Mouse (Mus musculus): Measurements from ENCODE around the gene Ccdc188. TPM values are rescaled to one million over a fixed set of nuclear protein-coding genes. Genes with fewer than 3 reads are reported as not detected.
A peak's percentile ranks its signal among the peaks of the same experiment; 100 is the strongest.
"Not testable (repeated sequence)": the region's sequence is repeated elsewhere in the genome, so short reads cannot be mapped to it uniquely, and the experiment has no call there.

Gene Ccdc188
- polyA plus RNA-seq, 1 experiment from 2014 or later: not detected

DNA sequence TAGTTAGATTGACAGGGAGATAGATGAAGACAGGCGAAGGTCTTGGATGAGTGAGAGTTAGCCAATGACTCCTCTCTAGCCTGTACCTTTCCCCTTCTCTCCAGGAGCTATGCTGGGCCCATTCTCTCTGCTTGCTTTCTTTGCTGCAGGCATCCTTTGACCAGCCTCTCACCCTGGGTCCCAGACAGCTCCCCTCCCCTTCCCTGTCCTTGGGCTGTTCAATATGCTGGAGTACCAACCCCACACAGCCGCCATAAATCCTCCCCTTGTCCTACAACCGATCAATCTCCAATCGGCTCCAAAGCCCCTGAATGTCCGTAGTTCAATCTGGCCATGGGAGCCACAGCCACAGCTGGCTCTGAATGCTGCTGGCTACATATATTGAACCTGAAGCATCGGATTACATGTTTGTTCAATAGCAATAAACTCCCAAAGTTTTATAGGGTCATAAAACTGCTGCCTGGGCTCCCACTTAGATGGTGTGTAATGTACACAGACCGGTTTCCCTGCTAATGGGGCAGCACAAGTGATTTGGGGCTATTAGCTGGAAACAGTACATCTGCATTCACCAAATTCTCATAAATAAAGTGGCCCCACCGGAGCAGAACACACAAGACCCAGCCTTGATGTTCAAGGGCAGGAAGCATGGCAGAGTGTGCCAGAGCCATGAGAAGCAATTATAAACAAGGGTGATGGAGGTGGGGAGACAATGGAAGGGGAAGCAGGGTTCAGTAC, 31.8 kb upstream of the Ccdc188 start:
- Histone ChIP-seq H3K9ac (no peak overlapping the region), H3K4me3 (no peak overlapping the region), H3K36me3 (no peaks in the 10 kb centered on the region), H3K4me1 (peaks cover 30% of the 10 kb centered on the region), H3K27me3 (replicated peaks) (peaks cover 2% of the 10 kb centered on the region; the same call in 1 of the 2 replicates), H3K9me3 (no peaks in the 10 kb centered on the region), H3K27ac (replicated peaks) (no peak overlapping the region), H3K4me2 (no peak overlapping the region)
- WGBS: 79% methylated on average over 8 of the region's 8 CpGs
- no peak for ATAC-seq (ENCODE audit: extremely low read depth, insufficient number of reproducible peaks, low FRiP score, low TSS enrichment)

DNA sequence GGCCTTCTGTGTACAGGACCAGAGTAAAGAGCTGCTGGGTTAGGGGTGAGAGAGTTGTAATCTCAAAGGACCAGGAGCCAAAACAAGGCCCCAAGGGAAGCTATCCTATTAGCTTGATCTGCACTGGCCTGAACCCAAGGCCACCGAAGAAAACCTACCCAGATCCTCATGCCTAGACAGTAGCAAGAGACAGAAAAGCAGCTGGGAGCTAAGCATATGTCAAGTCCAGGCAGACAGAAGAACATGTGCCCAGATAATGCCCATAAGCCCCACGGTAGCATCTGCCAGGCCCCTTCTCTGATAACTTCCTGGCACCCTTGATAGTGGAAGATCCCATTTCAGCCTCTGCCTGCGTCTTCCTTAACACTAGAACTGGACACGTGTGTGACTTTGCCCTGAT, 30.9 kb upstream of the Ccdc188 start:
- 40% methylated on average over 4 of the region's 4 CpGs for whole genome bisulfite sequencing
- Histone ChIP-seq H3K9ac (no peak overlapping the region; the same call in 1 of the 2 replicates), H3K27ac (replicated peaks) (peak overlapping the region; percentile 61), H3K36me3 (no peaks in the 10 kb centered on the region), H3K4me3 (no peak overlapping the region), H3K4me2 (no peak overlapping the region), H3K9me3 (no peaks in the 10 kb centered on the region), H3K4me1 (peaks cover 21% of the 10 kb centered on the region), H3K27me3 (replicated peaks) (no peaks in the 10 kb centered on the region)
- no peak for ATAC-seq (ENCODE audit: extremely low read depth, insufficient number of reproducible peaks, low FRiP score, low TSS enrichment)

DNA sequence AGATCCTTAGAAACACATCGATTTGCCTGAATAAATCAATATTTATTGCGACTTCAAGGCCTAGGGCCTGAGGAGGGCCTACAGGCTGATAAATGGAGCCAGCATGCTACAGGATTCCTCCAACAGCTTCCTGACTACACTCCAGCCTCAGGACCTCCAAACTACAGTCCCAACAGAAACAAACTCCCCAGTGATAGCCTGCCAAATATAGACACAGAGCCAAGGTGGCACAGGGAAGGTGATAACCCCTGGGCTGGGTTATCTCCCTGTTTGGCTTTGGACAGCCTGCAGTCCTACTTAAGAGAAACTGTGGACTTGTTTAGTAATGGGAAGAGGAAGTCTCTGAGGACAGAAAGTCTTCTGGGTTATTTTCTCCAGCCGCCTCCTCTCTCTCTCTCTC, 30.5 kb upstream of the Ccdc188 start:
- Histone ChIP-seq H3K36me3 (no peaks in the 10 kb centered on the region), H3K9me3 (no peaks in the 10 kb centered on the region), H3K27me3 (replicated peaks) (no peaks in the 10 kb centered on the region), H3K4me1 (peaks cover 21% of the 10 kb centered on the region), H3K9ac (no peak overlapping the region), H3K4me3 (no peak overlapping the region), H3K4me2 (no peak overlapping the region), H3K27ac (replicated peaks) (peak overlapping the region; percentile 61)
- WGBS: 46% methylated on average over 3 of the region's 3 CpGs
- ATAC-seq (ENCODE audit: extremely low read depth, insufficient number of reproducible peaks, low FRiP score, low TSS enrichment): no peak

DNA sequence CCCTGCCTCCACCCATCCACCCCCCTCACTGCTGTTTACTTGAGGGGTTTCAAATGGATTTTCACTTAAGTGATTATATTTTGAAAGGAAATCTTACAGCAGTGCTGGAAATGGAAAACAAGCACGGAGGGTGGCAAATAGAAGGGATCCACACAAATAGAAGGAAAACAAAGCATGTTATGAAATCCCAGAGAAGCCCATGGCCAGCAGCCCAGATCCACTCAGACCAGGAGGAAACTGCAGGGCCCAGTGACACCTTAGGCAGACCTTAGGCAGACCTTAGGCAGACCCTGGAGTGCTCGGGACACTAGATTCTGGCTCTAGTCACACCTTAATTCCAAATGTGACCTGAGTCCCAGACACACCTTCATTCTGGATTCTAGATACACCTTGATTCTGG, 26.7 kb upstream of the Ccdc188 start:
- peaks cover 4% of the 10 kb centered on the region for H3K27me3 ChIP-seq (replicated peaks)
- H3K9me3 ChIP-seq: no peaks in the 10 kb centered on the region
- H3K36me3 ChIP-seq: no peaks in the 10 kb centered on the region
- H3K4me1 ChIP-seq: peaks cover 28% of the 10 kb centered on the region
- H3K4me2 ChIP-seq: no peak overlapping the region
- H3K9ac ChIP-seq: no peak overlapping the region
- no peak overlapping the region for H3K27ac ChIP-seq (replicated peaks)
- no peak for ATAC-seq (ENCODE audit: extremely low read depth, insufficient number of reproducible peaks, low FRiP score, low TSS enrichment)
- WGBS: 65% methylated on average over 2 of the region's 2 CpGs
- H3K4me3 ChIP-seq: no peak overlapping the region

DNA sequence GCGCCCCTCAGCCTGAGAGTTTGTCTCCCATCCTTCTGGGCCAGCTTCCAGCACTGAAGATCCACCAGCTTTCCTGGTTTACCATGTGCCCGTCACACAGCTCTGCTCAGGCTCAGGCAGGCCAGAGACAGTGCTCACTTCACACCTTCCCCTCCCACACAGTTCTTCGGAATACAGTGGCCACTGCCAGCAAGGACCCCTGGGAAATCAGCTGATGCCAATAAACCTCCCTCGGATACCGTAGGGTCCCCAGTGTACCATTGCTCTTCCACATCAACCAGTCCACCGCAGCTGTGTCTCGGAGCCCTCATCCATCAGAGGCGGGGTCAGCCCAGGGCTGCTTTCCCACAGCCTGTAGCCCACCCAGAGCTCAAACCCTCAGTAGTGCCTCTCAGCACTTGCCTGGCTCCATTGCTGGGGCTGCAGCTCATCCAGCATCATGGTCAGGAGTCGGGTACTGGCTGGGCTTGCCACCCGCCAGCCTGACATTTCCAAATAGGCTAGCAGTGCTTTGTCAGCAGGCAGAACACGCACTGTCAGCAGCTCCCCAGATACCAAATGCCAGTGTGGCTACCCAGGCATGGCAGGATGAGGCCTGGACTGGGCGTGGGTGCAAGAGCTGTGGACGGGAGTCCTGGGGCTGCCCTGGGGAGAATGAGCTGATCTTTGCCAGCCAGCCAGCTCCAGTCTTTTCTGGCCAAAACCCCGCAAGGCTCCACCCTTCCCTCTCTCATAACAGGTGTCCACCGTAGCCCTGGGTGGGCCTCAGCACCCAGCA, 23.3 kb upstream of the Ccdc188 start:
- peaks cover 23% of the 10 kb centered on the region for H3K27me3 ChIP-seq (replicated peaks)
- whole genome bisulfite sequencing: 70% methylated on average over 15 of the region's 15 CpGs
- no peak overlapping the region for H3K4me3 ChIP-seq
- H3K27ac ChIP-seq (replicated peaks): no peak overlapping the region
- ATAC-seq (ENCODE audit: extremely low read depth, insufficient number of reproducible peaks, low FRiP score, low TSS enrichment): no peak
- H3K4me1 ChIP-seq: peaks cover 11% of the 10 kb centered on the region; the same call in 1 of the 2 replicates
- no peaks in the 10 kb centered on the region for H3K36me3 ChIP-seq
- H3K9me3 ChIP-seq: no peaks in the 10 kb centered on the region
- no peak overlapping the region for H3K4me2 ChIP-seq
- no peak overlapping the region for H3K9ac ChIP-seq

DNA sequence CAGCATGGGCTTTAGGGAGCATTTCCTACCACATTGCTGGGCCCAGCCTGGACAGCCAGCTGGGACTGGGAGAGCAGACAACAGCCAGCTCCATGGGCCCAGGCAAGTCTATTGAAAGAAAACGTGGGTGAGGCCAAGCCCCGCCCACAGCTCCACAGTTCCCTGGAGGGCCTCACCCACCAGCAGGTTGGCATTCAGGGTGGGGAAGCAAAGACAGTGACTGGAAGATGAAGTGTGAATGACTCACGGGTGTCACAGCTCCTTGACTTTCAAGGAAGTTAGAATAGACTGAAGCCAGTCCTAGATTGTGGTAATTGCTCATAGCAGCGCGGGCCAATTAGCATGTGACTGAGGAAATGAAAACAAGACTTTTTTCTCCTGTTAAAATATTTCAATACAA, 22.6 kb upstream of the Ccdc188 start:
- H3K27ac ChIP-seq (replicated peaks): no peak overlapping the region
- peaks cover 11% of the 10 kb centered on the region; the same call in 1 of the 2 replicates for H3K4me1 ChIP-seq
- H3K9ac ChIP-seq: no peak overlapping the region
- H3K36me3 ChIP-seq: no peaks in the 10 kb centered on the region
- WGBS: 59% methylated on average over 5 of the region's 5 CpGs
- H3K4me3 ChIP-seq: no peak overlapping the region
- H3K4me2 ChIP-seq: no peak overlapping the region
- no peak for ATAC-seq (ENCODE audit: extremely low read depth, insufficient number of reproducible peaks, low FRiP score, low TSS enrichment)
- no peaks in the 10 kb centered on the region for H3K9me3 ChIP-seq
- H3K27me3 ChIP-seq (replicated peaks): peaks cover 23% of the 10 kb centered on the region

DNA sequence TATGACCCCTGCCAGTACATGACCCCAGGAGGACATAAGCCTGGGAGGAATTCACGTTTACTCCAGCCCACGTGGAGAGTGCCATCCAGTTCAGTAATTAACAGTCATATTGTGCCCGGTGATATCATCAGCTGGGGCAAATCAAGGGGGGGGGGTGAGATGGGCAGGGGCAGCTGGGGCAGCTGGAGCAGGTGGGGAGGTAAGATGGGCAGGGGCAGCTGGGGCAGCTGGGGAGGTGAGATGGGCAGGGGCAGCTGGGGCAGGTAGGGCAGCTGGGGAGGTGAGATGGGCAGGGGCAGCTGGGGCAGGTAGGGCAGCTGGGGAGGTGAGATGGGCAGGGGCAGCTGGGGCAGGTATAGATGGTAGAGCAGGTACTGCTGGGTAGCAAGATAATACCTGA, 22.1 kb upstream of the Ccdc188 start:
- H3K4me2 ChIP-seq; H3K9me3 ChIP-seq; H3K36me3 ChIP-seq; H3K27ac ChIP-seq (replicated peaks); H3K9ac ChIP-seq; ATAC-seq (ENCODE audit: extremely low read depth, insufficient number of reproducible peaks, low FRiP score, low TSS enrichment); H3K4me3 ChIP-seq: not testable (repeated sequence)
- peaks cover 11% of the 10 kb centered on the region; the same call in 1 of the 2 replicates for H3K4me1 ChIP-seq
- WGBS: 42% methylated on average over 3 of the region's 3 CpGs
- peaks cover 23% of the 10 kb centered on the region for H3K27me3 ChIP-seq (replicated peaks)

DNA sequence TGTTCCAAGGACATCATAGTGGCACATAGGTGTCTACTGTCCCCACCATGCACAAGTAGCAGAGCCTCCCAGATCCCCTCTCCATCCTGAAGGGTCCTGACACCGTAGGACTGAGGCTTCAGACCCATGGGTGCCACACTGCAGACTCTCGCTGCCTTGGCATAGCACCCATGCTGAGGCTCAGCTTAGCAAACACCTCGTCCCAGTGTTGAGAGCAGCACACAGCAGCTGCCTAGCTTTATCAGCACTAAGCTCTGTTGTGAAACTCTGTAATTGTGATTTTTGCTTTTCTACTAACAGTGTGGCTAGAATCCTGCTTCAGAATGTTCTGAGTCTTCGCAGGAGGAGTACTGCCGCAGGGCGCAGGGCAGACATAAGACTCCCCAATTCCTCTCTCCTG, 19.8 kb upstream of the Ccdc188 start:
- peaks cover 16% of the 10 kb centered on the region; the same call in 1 of the 2 replicates for H3K4me1 ChIP-seq
- H3K36me3 ChIP-seq: no peaks in the 10 kb centered on the region
- H3K27ac ChIP-seq (replicated peaks): no peak overlapping the region
- no peak overlapping the region for H3K4me2 ChIP-seq
- ATAC-seq (ENCODE audit: extremely low read depth, insufficient number of reproducible peaks, low FRiP score, low TSS enrichment): no peak
- no peaks in the 10 kb centered on the region for H3K9me3 ChIP-seq
- no peak overlapping the region for H3K9ac ChIP-seq
- WGBS: 70% methylated on average over 6 of the region's 6 CpGs
- peaks cover 23% of the 10 kb centered on the region for H3K27me3 ChIP-seq (replicated peaks)
- no peak overlapping the region for H3K4me3 ChIP-seq

DNA sequence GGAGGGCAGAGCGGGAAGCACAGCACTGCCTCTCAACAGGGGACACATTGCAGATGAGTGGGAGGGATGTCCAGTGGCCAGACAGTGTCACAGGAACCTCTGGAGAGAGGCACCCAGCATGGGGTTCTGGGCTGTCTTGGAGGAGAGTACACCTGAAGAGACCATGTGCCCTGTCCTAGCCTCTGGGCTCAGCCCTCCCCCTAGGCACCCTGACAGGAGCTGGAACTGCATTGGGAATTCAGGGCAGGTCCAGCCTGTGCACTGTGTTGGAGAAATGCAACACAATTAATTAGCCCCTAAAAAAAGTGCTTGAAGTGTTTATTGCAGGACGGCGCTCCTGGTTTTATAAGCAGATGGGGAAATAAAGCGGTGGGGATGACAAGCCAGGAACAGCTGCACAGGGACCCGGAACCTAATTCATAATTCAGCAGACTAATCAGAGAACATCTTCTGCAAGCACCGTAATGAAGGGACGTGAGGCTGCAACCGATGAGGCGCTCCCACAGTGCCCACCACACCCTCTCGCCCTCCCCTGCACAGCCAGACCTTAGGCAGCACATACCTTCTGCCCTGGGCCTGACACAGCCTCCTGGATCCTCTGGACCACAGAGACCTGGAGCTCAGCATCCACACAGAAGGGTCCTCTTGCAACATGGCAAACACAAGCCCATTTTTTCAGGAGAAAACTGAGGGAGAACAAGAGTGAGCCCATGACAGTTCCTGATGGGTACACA, 19.1 kb upstream of the Ccdc188 start:
- ATAC-seq (ENCODE audit: extremely low read depth, insufficient number of reproducible peaks, low FRiP score, low TSS enrichment): no peak
- Histone ChIP-seq H3K36me3 (no peaks in the 10 kb centered on the region), H3K4me3 (no peak overlapping the region), H3K27me3 (replicated peaks) (peaks cover 23% of the 10 kb centered on the region), H3K9me3 (no peaks in the 10 kb centered on the region), H3K4me2 (no peak overlapping the region), H3K9ac (no peak overlapping the region), H3K4me1 (peaks cover 16% of the 10 kb centered on the region; the same call in 1 of the 2 replicates), H3K27ac (replicated peaks) (no peak overlapping the region)
- 81% methylated on average over 10 of the region's 10 CpGs for WGBS

DNA sequence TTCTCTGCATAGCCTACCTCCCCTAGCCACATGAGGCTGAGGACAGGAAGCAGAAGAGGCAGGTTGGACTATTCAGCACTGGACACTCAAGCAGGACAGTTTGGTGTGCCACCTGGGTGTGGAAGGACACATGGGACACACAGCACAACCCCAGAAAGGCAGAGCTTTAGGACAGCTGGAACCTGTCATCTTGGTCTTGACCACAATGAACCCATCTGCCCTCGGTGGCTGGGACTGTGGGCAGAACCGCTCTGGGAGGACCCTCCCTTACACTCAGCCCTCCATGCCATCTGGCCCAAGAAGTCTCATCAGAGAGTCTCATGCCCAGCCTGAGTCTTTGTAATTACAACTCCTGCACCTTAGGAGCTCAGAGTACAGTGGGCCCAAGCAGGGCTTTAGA, 17.6 kb upstream of the Ccdc188 start:
- peaks cover 22% of the 10 kb centered on the region; the same call in 1 of the 2 replicates for H3K27me3 ChIP-seq (replicated peaks)
- H3K4me1 ChIP-seq: peaks cover 7% of the 10 kb centered on the region; the same call in 1 of the 2 replicates
- H3K9ac ChIP-seq: no peak overlapping the region
- H3K36me3 ChIP-seq: no peaks in the 10 kb centered on the region
- H3K9me3 ChIP-seq: no peaks in the 10 kb centered on the region
- H3K4me2 ChIP-seq: no peak overlapping the region
- H3K27ac ChIP-seq (replicated peaks): no peak overlapping the region
- no peak for ATAC-seq (ENCODE audit: extremely low read depth, insufficient number of reproducible peaks, low FRiP score, low TSS enrichment)
- 88% methylated on average over 2 of the region's 2 CpGs for WGBS
- no peak overlapping the region for H3K4me3 ChIP-seq

DNA sequence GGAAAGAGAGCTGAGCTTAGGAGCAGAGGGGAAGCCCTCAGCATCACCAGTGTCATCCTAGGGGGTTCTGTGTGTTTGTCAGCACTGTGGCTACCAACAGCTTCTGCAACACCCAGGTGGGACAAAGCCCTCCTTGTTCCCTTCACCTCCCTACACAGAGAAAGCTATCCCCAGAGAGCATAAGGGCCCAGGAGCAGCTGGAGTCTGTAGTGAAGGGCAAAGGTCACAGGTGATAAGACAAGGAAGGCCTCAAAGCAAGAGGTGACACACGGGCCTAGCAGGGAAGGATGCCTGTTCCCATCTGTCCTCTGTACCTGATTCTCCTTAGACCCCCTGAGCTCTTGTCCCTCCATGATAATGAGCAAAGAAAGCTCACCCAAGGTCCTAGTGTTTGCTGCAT, 16.1 kb upstream of the Ccdc188 start:
- peaks cover 22% of the 10 kb centered on the region; the same call in 1 of the 2 replicates for H3K27me3 ChIP-seq (replicated peaks)
- H3K36me3 ChIP-seq: no peaks in the 10 kb centered on the region
- no peak overlapping the region for H3K4me3 ChIP-seq
- ATAC-seq (ENCODE audit: extremely low read depth, insufficient number of reproducible peaks, low FRiP score, low TSS enrichment): no peak
- H3K9me3 ChIP-seq: no peaks in the 10 kb centered on the region
- 10% methylated on average over 1 of the region's 1 CpGs for WGBS
- H3K4me2 ChIP-seq: no peak overlapping the region
- H3K9ac ChIP-seq: no peak overlapping the region
- H3K27ac ChIP-seq (replicated peaks): no peak overlapping the region
- peaks cover 5% of the 10 kb centered on the region; the same call in 1 of the 2 replicates for H3K4me1 ChIP-seq
